Mouse (Mus musculus) myocyte (in vitro differentiated cells): ENCODE data around the gene Fermt3.

ENCODE experiments used
- POLR2AphosphoS2 ChIP-seq: IDR thresholded peaks from one replicate; pipeline ENCODE4 v1.6.1; 2011; ENCODE audit warnings: low read depth, control low read depth; ENCODE audit not compliant: insufficient read length
- TCF12 ChIP-seq: IDR thresholded peaks from one replicate; pipeline ENCODE4 v1.6.1; 2011; ENCODE audit warnings: mild to moderate bottlenecking, control low read depth; ENCODE audit not compliant: poor library complexity, insufficient read depth, severe bottlenecking

GRCm38 (mm10) chr19:6956461-6956860 lies 62.8 kb downstream of the Fermt3 start:
- no peak for TF ChIP-seq TCF12
- TF ChIP-seq POLR2AphosphoS2, result no peak
